Mouse (Mus musculus): Measurements from ENCODE around the gene Tnfrsf22.
A peak's percentile ranks its signal among the peaks of the same experiment; 100 is the strongest.

Gene Tnfrsf22

DNA sequence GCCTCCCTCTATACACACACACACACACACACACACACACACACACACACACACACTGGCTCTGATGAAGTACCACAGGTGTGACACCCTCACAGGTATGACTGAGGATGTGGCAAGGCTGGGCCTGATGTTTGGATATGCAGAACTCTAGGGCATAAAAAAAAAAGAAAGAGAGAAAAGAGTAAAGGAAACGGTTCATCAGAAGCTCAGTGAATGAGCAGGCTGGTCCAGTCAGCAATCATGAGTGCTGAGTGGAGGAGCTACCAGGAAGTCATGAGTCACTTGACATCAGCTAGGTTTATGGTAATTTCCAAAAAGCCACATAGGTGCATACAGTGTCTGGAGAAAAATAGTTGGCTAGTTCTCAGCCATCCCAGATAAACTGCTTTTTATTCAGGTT lies 20.0 kb downstream of the Tnfrsf22 start:
- no peak for DNase-seq

DNA sequence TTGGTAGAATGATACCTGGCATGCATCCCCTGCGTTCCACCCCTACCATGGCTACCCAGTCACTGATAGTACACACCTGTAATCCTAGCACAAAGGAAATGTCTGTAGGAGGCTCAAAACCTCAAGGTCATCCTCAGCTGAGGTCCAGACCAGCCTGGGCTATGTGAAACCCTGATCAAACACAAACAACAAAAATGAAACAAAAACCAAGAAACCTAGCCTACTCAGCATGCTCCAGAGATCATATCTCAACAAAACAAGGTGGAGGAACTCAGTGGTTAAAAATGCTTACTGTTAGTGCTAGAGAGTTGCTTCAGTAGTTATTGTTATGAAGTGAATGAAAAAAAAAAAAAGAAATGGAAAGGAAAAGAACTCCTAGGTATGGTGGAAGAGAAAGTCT lies 20.9 kb downstream of the Tnfrsf22 start, which contains the start of gene Tnfrsf26:
Gene Tnfrsf26 (minus strand): TSS at position 183 of the 400 bp plus-strand sequence.
- no peak for DNase-seq

DNA sequence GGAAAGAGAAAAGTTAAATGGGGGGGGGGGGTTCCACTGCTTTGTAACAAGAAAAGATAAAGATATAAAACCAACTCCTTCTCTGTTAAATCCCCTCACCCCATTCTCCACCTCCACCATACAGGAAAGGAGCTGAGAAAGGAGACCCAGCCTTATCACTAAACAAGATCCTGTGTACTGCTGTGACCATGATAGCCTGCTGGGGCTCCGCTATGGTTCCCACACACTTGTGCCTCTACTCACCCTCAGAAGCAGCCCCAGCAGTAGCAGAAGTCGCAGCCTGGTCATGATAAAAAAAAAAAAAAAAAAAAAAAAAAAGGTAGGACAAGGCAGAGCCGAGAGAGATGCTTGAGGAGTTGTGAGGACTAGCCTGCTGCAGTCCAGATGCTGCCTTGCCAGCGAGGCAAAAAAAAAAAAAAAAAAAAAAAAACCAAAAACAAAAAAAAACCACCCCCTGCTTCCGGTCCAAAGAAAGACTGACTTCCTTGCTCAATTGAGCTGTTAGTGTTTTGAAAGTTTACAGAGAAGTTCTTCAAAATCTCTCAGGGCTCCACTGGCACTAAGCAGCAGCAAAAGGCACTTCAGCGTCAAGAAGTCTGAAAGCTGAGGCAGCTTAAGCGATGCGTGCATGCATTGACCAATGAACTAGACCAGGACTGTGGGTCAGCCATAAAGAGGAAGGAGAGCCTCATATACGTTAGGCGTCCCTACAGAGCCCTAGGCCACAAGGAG lies 21.7 kb downstream of the Tnfrsf22 start:
- DNase-seq = no peak

DNA sequence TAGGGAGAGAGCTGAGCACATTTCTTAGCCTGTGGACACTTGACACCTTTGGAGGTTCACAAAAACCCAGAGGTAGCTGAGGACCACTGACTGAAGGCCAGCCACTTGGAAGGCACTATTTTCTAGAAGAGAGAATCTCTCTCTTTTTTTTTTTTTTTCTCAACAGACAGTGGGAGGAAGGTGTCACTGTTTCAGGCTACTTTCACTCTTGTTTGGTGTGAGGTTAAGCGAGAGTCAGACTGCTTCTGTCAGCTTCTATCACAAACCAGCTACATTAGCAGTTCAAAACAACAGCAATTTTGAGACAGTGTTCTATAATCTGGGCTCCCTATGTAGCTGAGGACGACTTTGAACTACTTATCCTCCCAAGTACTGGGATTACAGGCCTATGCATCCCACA lies 23.3 kb downstream of the Tnfrsf22 start:
- no peak for DNase-seq

DNA sequence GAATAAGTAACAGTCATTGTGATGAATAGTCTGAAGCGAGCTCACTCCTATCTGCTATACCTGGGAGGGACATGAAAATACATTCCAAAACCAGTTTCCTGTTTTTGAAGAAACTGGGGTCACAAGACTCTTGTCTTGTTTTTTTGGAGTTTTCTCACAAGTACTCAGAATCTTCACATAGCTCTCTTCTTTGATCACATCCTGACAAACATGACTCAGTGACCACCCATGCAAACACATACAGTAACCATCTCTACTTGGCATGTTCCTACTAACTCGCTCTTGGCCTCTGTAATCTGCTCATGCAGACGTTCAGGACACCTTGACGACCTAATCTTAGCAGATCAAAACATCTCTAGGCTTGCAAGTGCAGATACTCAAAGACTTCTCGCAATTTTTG lies 24.3 kb downstream of the Tnfrsf22 start:
- DNase-seq = no peak

DNA sequence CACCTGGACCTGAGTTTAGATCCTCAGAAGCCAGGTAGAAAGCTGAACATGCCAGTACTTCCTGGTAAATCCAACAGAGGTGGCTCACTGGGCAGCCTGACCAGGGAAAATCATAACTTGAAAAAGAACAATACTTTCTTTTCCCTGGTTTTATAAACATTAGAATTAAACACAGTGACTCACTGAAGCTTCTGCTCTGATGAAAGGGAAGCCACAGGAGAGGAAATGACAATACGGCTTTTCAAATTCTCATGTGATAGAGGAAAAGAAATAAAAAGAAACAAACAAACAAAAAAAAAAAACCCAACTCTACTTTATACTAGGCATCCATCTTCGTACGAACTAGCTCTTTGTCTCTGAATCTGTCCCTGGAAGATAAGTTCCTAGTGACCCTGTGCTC lies 24.9 kb downstream of the Tnfrsf22 start:
- no peak for DNase-seq

DNA sequence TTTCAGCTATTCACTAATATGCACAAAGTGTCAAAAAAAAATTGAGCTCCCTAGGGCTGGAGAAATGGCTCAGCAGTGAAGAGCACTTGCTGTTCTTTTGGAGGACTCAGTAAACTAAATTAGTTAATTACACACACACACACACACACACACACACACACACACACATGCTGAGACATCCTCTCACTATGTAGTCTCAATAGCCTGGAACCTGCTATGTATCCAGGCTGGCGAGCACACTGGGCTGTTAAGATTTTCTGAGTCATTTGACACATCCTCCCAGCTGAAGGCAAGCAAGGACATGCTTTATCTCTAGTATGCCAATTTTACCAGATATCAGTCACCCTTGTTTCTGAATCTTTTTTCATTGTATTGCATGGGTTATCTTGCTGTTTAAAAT lies 28.5 kb downstream of the Tnfrsf22 start:
- no peak for DNase-seq

DNA sequence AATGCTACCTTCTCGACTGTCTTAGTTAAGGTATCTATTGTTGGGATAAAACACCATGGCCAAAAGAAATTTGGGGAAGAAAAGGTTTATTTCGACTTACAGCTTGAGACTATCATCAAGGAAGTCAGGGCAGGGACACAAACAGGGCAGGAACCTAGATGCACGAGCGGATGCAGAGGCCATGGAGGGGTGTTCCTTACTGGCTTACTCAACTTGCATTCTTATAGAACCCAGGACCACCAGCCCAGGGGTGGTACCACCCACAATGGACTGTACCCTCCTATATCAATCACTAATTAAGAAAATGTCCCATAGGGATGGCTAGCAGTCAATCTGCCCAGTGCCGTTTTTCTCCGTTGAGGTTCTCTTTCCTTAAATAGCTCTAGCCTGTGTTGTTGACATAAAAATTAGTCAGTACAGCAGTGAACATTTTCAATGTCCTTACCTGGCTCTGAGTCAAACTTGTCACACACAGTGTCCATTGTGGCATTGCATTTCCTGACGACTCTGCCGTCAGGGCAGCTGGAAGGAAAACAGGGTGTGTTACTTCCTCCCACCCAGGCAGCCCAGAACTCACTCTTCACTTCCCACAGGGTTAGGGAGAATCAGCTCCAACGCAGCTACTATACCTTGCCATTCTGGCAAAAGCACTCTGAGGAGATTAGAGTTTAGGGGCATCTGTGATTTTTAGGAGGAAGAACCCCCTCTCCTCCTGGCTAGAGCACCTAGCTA lies 34.9 kb downstream of the Tnfrsf22 start:
- no peak for DNase-seq

DNA sequence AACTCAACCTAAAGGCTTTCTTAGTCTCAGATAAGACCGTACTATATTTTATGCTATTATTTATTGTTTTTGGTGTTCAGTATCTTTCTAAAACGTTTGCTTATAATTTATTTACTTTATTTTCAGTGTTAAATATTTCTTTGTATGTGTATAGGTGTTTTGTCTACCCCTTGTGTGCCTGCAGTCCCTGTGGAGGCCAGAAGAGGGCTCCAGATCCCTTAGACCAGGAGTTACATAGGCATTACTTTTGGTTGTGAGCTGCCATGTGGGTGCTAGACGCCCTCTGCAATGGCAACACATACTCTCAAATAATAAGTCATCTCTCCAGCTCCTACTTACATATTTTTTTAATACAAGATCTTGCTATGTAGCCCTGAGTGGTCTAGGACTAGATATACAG lies 37.2 kb downstream of the Tnfrsf22 start:
- no peak for DNase-seq

DNA sequence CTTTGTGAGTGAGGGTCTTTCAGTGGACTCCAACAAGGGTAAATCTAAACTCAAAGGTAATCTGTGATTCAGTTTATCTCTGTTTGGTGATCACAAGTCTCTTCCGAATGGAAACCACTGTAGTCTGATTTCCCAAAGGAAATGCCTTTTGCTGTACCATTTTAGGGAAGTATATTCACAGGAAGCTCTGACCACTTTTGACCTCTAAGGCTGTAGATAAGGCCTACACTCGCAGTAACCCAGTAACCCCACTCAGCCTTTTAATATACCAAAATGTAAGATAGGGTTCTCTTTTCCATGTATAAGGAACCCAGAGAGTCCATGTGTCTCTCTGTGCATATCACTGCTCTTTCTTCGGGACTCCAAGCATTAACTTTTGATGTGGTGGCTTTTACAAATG lies 44.1 kb downstream of the Tnfrsf22 start:
- DNase-seq = no peak

DNA sequence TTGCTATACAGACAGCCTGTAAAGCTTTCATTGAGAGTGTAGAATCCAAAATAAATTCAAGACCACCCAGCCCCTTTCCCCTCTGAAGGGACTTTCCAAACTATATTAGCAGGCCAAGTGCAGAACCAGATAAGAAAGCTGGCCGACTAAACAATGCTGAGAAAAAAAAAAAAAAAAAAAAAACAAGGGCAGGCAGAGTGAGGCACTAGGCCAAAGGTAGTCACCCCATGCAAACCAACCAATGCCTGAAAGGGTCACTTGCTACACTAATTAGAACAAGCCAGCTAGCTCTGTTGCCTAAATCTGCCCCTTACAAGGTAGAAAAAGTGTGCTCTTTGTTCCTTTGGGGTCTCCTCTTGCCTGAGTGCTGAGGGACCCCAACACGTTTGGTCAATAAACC lies 44.6 kb downstream of the Tnfrsf22 start:
- DNase-seq = no peak

DNA sequence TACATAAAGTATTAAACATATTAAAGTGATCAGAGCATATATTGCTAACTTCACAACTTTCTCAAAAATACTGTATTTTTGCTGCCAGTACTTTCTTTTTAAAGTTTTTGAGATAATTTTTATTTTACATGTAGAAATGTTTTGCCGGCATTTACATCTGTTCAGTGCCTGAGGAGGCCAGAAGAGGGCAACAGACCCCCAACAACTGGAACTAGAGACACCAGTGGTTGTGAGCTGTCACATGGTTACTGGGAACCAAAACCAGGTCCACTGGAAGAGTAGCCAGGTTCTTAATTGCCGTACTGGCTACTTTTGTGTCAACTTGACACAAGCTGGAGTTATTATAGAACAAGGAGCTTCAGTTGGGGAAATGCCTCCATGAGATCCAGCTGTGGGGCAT lies 47.8 kb downstream of the Tnfrsf22 start:
- DNase-seq = no peak

DNA sequence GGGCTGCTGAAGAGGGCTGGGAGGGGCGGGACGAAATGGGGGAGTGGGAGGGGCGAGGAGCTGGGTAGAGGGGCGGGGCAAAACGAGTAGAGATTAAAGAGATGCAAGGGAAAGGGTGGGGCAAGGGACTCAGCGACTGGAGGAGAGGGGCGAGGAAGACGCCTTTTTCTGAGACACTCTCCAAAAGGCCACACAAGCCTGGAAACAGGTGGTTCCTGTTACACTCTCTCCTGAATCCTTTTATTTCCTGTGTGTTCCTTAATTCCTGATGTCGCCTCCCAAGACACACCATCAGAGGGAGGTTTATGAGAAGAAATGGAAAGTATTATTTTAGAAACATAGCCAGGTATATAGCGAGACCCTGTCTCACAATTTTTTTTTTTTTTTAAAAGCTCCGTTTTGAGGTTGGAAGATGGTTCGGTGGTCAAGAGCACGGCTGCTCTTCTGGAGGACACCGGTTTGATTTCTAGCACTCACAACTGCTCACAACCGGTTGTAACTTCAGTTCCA lies 49.2 kb downstream of the Tnfrsf22 start:
- no peak for DNase-seq

DNA sequence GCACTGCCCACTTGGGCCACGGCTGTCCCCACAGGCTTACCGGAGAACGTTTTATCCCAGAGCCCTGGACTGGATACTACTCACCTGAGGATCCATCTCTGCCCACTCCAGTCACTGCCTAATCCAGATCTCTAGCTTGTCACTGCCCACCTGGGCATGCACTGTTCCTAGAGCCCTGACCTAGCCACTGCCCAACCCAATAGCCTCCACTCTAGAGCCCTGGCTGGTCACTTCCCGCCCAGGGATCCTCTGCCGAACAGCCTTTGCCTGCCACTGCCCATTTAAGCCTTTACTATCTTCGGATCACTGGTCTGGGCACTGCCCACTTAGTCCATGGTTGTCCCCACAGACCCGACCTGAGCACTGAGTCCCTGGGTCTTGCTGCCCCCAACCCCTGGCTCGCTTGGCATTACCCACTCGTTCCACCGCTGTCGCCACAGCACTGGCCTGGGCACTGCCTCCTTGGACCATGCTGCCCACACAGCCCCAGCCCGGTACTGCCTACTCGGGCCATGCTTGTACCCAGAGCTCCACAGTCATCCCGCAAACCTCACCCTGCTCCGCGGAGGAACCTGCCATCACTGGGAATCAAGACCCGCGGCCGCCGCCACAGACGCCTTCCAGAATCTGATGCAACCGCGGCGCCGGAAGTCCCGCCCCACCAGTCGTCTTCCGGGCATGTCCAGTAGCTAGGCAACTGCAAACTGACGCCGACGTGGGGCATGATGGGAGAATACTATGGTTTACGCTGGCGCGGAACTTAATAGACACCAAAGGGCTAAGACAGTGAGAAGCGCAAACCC lies 49.8 kb downstream of the Tnfrsf22 start, which contains the start of gene Cars:
Gene Cars (minus strand): TSS at position 663 of the 803 bp plus-strand sequence.
- peak; percentile 90 for DNase-seq

DNA sequence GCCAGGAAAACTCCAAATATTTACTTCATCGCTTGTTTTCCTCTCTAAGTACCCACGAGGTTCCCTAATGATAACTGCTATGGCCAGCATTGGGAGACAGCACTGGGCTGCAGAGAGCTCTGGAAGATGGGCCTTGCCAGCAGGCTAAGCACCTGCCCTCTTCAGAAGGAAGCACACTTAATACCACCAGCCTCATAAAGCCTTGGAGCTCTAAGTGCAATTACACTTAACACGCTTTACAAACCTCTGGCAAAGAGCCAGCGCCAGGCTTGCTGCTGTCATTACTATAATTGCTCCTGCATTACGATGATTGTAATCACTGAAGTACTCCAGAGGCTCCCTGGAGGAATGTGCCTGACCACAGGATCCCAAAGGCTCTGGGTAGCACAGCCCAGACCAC lies 54.6 kb downstream of the Tnfrsf22 start:
- no peak for DNase-seq

DNA sequence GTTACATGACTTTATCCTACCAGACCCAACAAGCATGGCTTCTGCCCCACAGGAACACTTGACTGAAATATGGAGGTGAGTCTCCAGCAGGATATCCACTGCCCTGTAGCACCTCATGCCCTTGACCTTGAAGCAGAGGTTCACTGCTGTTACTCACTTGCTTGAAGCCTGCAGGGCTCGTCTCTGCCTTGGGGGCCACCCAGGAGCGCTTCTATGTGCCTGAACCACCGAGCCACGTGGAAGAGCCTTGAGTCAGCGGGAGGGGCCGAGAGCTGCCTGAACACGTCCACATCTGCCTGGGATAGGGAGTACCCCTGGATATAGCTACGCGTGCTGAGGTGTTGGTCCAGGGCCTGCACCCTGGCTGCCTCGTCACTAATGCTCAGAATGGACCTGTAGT lies 57.2 kb downstream of the Tnfrsf22 start:
- DNase-seq = no peak

DNA sequence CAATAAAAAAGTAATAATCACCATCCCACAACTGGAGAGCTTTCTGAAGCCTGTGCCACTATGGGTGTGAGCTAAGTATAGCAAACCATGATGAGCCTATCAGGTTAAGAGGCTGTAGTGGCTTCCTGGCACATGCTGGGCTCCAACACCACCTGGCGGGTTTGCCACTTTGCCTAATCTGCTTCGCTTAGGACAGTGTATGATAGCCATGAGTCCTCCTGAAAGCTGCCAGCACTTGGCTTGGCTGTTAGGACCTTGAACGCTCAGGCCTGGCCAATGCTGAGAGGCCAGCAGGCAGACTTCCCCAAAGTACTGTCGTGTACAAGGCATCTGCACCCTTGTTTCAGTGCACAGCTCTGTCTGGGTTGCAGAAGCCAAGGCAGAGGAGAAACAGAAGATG lies 61.5 kb downstream of the Tnfrsf22 start:
- peak; percentile 74 for DNase-seq

DNA sequence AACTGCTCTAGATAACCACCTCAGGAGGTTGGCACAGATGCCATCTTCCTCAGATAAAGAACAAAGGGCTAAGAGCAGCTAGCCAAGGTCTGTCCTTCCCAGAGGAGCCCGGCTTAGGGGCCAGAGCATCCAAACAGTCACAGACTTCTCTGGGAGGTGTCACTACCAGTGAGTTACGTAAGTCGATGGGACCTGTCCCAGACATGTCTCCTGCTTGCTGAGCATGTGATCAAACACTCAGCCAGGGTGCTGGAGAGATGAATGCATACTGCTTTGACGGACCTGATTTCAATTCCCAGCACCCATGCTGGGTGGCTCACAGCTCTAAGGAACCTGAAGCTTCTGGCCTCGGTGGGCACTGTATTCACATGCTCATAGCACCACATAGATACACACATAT lies 61.9 kb downstream of the Tnfrsf22 start:
- peak; percentile 31 for DNase-seq
